Mouse (Mus musculus) heart, postnatal 0 days (tissue): ENCODE measurements around the gene Mrgpra2b.
"Not testable (repeated sequence)": the region's sequence is repeated elsewhere in the genome, so short reads cannot be mapped to it uniquely, and the experiment has no call there.

Source experiments
- CTCF ChIP-seq: IDR thresholded peaks from 2 replicates; pipeline ENCODE4 v1.5.1; 2016; ENCODE audit warnings: antibody characterized with exemption, control low read depth, low read depth
- EP300 ChIP-seq: IDR thresholded peaks from 2 replicates; pipeline ENCODE4 v1.6.1; 2016; ENCODE audit warnings: antibody characterized with exemption, low read depth

DNA sequence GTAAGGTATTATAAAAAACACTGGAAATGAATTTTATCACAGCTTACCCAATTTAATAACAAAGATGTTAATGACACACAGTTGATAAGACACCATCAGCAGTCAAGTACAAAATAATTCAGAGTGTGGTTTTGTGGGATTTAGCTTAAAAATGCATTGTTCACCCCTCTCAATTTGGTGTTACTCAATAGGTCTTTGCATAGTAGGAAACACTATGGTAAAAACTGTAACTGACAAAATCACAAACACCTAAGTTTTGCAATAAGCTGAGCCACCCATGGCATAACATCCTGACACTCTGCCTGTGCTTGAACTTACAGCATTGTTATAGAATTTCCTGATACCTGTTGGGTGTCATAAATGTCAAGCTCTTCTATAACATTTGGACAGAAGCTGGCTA is 37.4 kb downstream of the Mrgpra2b start:
- not testable (repeated sequence) for TF ChIP-seq CTCF, EP300
